Mouse (Mus musculus) myocyte (in vitro differentiated cells): ENCODE measurements around the gene Rftn1.

Experiments
- POLR2A ChIP-seq: IDR thresholded peaks from one replicate; pipeline ENCODE4 v1.6.1; 2011; ENCODE audit warnings: low read depth, mild to moderate bottlenecking, control low read depth, moderate library complexity; ENCODE audit not compliant: insufficient read length
- SRF ChIP-seq: IDR thresholded peaks from one replicate; pipeline ENCODE4 v1.6.1; 2011; ENCODE audit warnings: low read depth; ENCODE audit not compliant: control insufficient read depth, insufficient read length

DNA sequence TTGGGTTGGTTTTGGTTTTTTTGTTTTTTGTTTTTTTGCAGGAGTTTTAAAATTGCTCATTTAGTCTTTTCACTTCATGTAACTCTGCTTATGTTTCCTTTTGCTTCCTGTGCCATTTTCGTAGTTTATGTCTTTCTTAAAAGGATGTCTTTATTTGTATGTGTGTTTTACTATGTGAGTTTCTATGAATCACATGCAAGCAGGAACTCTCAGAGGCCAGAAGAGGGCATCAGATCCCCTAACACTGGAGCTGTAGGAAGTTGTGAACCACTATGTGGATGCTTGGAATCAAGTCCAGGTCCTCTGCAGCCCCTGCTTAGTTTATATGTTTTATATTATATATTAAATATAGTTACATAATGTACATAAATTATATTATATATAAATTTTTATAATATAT is 218.3 kb downstream of the Rftn1 start:
- TF ChIP-seq POLR2A (no peak), SRF (no peak)
